Mouse (Mus musculus) erythroblast, embryonic 14.5 days (primary cell): ENCODE data around the gene Pde3a.

ENCODE experiments used
- GATA1 ChIP-seq: IDR thresholded peaks from 2 replicates; pipeline ENCODE4 v1.6.1; 2012; ENCODE audit warnings: low read length, inconsistent platforms, mixed read lengths
- TAL1 ChIP-seq: IDR thresholded peaks from 3 replicates; pipeline ENCODE4 v1.6.1; 2012; ENCODE audit warnings: low read length, inconsistent platforms, mixed read lengths

GRCm38 (mm10) chr6:141245089-141245488 is 4.0 kb upstream of the Pde3a start:
- TF ChIP-seq GATA1 (no peak), TAL1 (no peak)
